Mouse (Mus musculus): Measurements from ENCODE around the gene Fkbp15. TPM values are rescaled to one million over a fixed set of nuclear protein-coding genes. Genes with fewer than 3 reads are reported as not detected.
A peak's percentile ranks its signal among the peaks of the same experiment; 100 is the strongest.

Gene Fkbp15
- total and polyA plus RNA-seq, 3 experiments = 16.7 to 60.9 (median 60.0) TPM

- DNase-seq (ENCODE audit: low spot score) (no peak), ATAC-seq (ENCODE audit: extremely low read depth, insufficient number of reproducible peaks, low FRiP score, poor library complexity, severe bottlenecking) (no peak)
- H3K36me3 ChIP-seq (replicated peaks) = peaks cover 89% of the 10 kb centered on the region
Observed at GRCm38 (mm10) chr4:62398956-62399355, 38.6 kb upstream of the Fkbp15 start.

GRCm38 (mm10) chr4:62397616-62398365 lies 37.4 kb upstream of the Fkbp15 start:
- H3K4me1 ChIP-seq (ENCODE audit: insufficient read depth, low read depth, low read length) = peaks cover 22% of the 10 kb centered on the region
- ATAC-seq (ENCODE audit: extremely low read depth, insufficient number of reproducible peaks, low FRiP score, poor library complexity, severe bottlenecking) (no peak), DNase-seq (ENCODE audit: low spot score) (no peak)
- no peak overlapping the region for H3K4me3 ChIP-seq (ENCODE audit: low read depth, low read length)
- peaks cover 85% of the 10 kb centered on the region for H3K36me3 ChIP-seq (replicated peaks)
- peak; percentile 47; the same call in 1 of the 2 replicates for TF ChIP-seq TAL1 (conservative IDR thresholded peaks at IDR 0.05; ENCODE audit: low read depth, low read length)
- no peak for TF ChIP-seq GATA2 (IDR thresholded peaks at IDR 0.05; ENCODE audit: borderline replicate concordance, low read depth, low read length)
- H3K27me3 ChIP-seq (ENCODE audit: insufficient read depth, low read length) = no peaks in the 10 kb centered on the region
- H3K9me3 ChIP-seq (replicated peaks) = no peaks in the 10 kb centered on the region

More at GRCm38 (mm10) chr4:62398956-62399355, 38.6 kb upstream of the Fkbp15 start:
- TF ChIP-seq CTCF (IDR thresholded peaks at IDR 0.05; ENCODE audit: low read depth, low read length) = no peak
- TF ChIP-seq TAL1 (conservative IDR thresholded peaks at IDR 0.05; ENCODE audit: low read depth, low read length) = no peak
- TF ChIP-seq GATA2 (IDR thresholded peaks at IDR 0.05; ENCODE audit: borderline replicate concordance, low read depth, low read length) = no peak
- TF ChIP-seq GATA1 (IDR thresholded peaks at IDR 0.05; ENCODE audit: borderline replicate concordance, low read length) = no peak
- TF ChIP-seq POLR2AphosphoS5 (IDR thresholded peaks at IDR 0.05; ENCODE audit: insufficient replicate concordance, low read depth, low read length) = no peak
- Histone ChIP-seq H3K4me1 (ENCODE audit: insufficient read depth, low read depth, low read length) (peaks cover 20% of the 10 kb centered on the region), H3K27me3 (ENCODE audit: insufficient read depth, low read length) (no peaks in the 10 kb centered on the region), H3K9me3 (replicated peaks) (no peaks in the 10 kb centered on the region), H3K4me3 (ENCODE audit: low read depth, low read length) (no peak overlapping the region)

DNA sequence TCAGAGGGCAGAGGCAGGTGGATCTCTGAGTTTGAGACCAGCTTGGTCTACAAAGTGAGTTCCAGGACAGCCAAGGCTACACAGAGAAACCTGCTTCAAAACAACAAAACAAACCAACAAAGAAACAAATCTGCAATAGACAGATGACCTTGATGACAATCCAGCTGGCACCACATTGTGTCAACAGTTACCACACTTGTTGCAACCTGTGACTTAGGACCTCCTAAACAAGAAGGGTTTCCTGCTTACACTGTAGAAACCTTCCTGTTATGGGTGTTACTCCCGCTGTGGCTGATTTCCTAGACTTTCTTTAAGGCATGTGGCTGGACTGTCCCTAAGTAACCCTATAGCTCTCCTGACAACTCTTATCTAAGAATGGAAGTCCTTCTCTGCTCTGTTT lies 35.5 kb upstream of the Fkbp15 start:
- Histone ChIP-seq H3K27me3 (ENCODE audit: insufficient read depth, low read length) (no peaks in the 10 kb centered on the region), H3K36me3 (replicated peaks) (peaks cover 86% of the 10 kb centered on the region), H3K9me3 (replicated peaks) (no peaks in the 10 kb centered on the region), H3K4me3 (ENCODE audit: low read depth, low read length) (no peak overlapping the region), H3K4me1 (ENCODE audit: insufficient read depth, low read depth, low read length) (peaks cover 27% of the 10 kb centered on the region)
- no peak for DNase-seq (ENCODE audit: low spot score)
- TF ChIP-seq GATA2 (IDR thresholded peaks at IDR 0.05; ENCODE audit: borderline replicate concordance, low read depth, low read length) (no peak), POLR2AphosphoS5 (IDR thresholded peaks at IDR 0.05; ENCODE audit: insufficient replicate concordance, low read depth, low read length) (no peak), CTCF (IDR thresholded peaks at IDR 0.05; ENCODE audit: low read depth, low read length) (no peak), GATA1 (IDR thresholded peaks at IDR 0.05; ENCODE audit: borderline replicate concordance, low read length) (no peak), TAL1 (conservative IDR thresholded peaks at IDR 0.05; ENCODE audit: low read depth, low read length) (no peak)
- no peak for ATAC-seq (ENCODE audit: extremely low read depth, insufficient number of reproducible peaks, low FRiP score, poor library complexity, severe bottlenecking)

- no peak overlapping the region for H3K4me3 ChIP-seq (ENCODE audit: low read depth, low read length)
- DNase-seq (ENCODE audit: low spot score) (no peak), ATAC-seq (ENCODE audit: extremely low read depth, insufficient number of reproducible peaks, low FRiP score, poor library complexity, severe bottlenecking) (no peak)
- H3K9me3 ChIP-seq (replicated peaks) = no peaks in the 10 kb centered on the region
- no peaks in the 10 kb centered on the region for H3K27me3 ChIP-seq (ENCODE audit: insufficient read depth, low read length)
- H3K36me3 ChIP-seq (replicated peaks) = peaks cover 85% of the 10 kb centered on the region
- TF ChIP-seq CTCF (IDR thresholded peaks at IDR 0.05; ENCODE audit: low read depth, low read length) (no peak), GATA2 (IDR thresholded peaks at IDR 0.05; ENCODE audit: borderline replicate concordance, low read depth, low read length) (no peak), TAL1 (conservative IDR thresholded peaks at IDR 0.05; ENCODE audit: low read depth, low read length) (no peak)
- H3K4me1 ChIP-seq (ENCODE audit: insufficient read depth, low read depth, low read length) = peaks cover 21% of the 10 kb centered on the region
Observed at GRCm38 (mm10) chr4:62393459-62393858, 33.1 kb upstream of the Fkbp15 start.

GRCm38 (mm10) chr4:62391892-62392291 lies 31.5 kb upstream of the Fkbp15 start:
- peaks cover 9% of the 10 kb centered on the region; the same call in 1 of the 2 replicates for H3K4me1 ChIP-seq (ENCODE audit: insufficient read depth, low read depth, low read length)
- H3K36me3 ChIP-seq (replicated peaks) = peaks cover 85% of the 10 kb centered on the region
- DNase-seq (ENCODE audit: low spot score) (no peak), ATAC-seq (ENCODE audit: extremely low read depth, insufficient number of reproducible peaks, low FRiP score, poor library complexity, severe bottlenecking) (no peak)
- no peak overlapping the region for H3K4me3 ChIP-seq (ENCODE audit: low read depth, low read length)
- TF ChIP-seq TAL1 (conservative IDR thresholded peaks at IDR 0.05; ENCODE audit: low read depth, low read length) (no peak), GATA1 (IDR thresholded peaks at IDR 0.05; ENCODE audit: borderline replicate concordance, low read length) (no peak), GATA2 (IDR thresholded peaks at IDR 0.05; ENCODE audit: borderline replicate concordance, low read depth, low read length) (no peak), CTCF (IDR thresholded peaks at IDR 0.05; ENCODE audit: low read depth, low read length) (no peak), POLR2AphosphoS5 (IDR thresholded peaks at IDR 0.05; ENCODE audit: insufficient replicate concordance, low read depth, low read length) (0 out of 2 replicates have a peak, but pooled peaks have one; percentile 37)
- H3K27me3 ChIP-seq (ENCODE audit: insufficient read depth, low read length) = no peaks in the 10 kb centered on the region
- H3K9me3 ChIP-seq (replicated peaks) = no peaks in the 10 kb centered on the region

DNA sequence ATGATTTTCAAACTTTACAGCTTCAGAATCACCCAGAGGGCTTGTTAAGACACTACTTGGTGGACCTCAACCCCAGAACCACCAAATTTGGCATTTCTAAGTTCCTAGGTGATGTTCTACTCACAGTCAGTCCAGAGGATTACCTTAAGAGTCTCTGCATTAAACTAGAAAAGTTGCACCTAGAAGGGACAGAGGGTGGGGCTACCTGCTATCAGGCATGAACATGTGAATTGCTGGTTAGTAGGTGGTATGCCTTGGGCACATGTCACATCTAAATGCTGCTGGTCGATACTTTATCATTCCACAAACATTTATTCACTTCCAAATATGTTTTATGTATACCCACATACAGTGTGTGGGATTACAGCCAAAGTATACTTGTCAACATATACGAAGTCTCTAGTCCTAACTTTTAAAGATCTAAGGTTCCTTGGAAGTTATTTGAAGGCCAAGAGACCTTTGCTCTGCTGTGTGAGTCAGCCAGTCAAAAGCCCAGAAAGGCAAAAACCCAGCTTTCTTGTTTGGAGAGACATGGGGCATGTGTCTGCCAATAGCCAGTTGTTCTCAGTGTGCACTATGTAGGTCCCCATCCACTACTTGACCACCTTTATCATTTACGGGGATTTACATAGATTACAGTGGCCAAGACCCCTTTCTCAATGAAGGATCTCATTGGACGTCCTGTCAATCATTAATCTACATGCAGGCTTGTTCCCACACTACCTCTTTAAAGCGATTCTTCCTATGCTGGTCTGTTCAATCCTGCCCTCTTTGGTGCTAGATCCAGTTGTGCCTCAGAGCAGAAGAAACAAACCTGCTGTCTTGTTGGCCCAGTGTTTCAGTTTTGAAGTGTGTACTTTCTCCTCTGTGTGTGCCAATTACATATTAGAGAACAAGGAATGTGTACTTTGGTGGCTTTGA lies 29.5 kb upstream of the Fkbp15 start:
- no peaks in the 10 kb centered on the region for H3K9me3 ChIP-seq (replicated peaks)
- H3K4me1 ChIP-seq (ENCODE audit: insufficient read depth, low read depth, low read length) = peaks cover 9% of the 10 kb centered on the region; the same call in 1 of the 2 replicates
- no peaks in the 10 kb centered on the region for H3K27me3 ChIP-seq (ENCODE audit: insufficient read depth, low read length)
- peaks cover 82% of the 10 kb centered on the region for H3K36me3 ChIP-seq (replicated peaks)
- ATAC-seq (ENCODE audit: extremely low read depth, insufficient number of reproducible peaks, low FRiP score, poor library complexity, severe bottlenecking) = no peak
- H3K4me3 ChIP-seq (ENCODE audit: low read depth, low read length) = no peak overlapping the region
- TF ChIP-seq GATA2 (IDR thresholded peaks at IDR 0.05; ENCODE audit: borderline replicate concordance, low read depth, low read length) (no peak), POLR2AphosphoS5 (IDR thresholded peaks at IDR 0.05; ENCODE audit: insufficient replicate concordance, low read depth, low read length) (no peak), GATA1 (IDR thresholded peaks at IDR 0.05; ENCODE audit: borderline replicate concordance, low read length) (no peak), CTCF (IDR thresholded peaks at IDR 0.05; ENCODE audit: low read depth, low read length) (no peak), TAL1 (conservative IDR thresholded peaks at IDR 0.05; ENCODE audit: low read depth, low read length) (no peak)
- DNase-seq (ENCODE audit: low spot score) = no peak
